Mouse (Mus musculus) stomach, adult 2 months (tissue): ENCODE data around the gene Csl. TPM values are rescaled to one million over a fixed set of nuclear protein-coding genes. Genes with fewer than 3 reads are reported as not detected.

Experiments
- polyA plus RNA-seq: library from polyadenylated mRNA; depleted of rRNA; stranded (reverse); fragments of >200 nt; gene quantifications from 2 replicates; pipeline ENCODE4 v1.2.3, GENCODE M21; 2012; rRNA removed

Gene Csl
- not detected in 2 replicates for polyA plus RNA-seq

GRCm38 (mm10) chr10:99759558-99759957, at the start of gene Csl:
Gene Csl (minus strand): TSS chr10:99759658.

